Mouse (Mus musculus): Measurements from ENCODE around the gene Ank2.

The Ank2 gene

DNA sequence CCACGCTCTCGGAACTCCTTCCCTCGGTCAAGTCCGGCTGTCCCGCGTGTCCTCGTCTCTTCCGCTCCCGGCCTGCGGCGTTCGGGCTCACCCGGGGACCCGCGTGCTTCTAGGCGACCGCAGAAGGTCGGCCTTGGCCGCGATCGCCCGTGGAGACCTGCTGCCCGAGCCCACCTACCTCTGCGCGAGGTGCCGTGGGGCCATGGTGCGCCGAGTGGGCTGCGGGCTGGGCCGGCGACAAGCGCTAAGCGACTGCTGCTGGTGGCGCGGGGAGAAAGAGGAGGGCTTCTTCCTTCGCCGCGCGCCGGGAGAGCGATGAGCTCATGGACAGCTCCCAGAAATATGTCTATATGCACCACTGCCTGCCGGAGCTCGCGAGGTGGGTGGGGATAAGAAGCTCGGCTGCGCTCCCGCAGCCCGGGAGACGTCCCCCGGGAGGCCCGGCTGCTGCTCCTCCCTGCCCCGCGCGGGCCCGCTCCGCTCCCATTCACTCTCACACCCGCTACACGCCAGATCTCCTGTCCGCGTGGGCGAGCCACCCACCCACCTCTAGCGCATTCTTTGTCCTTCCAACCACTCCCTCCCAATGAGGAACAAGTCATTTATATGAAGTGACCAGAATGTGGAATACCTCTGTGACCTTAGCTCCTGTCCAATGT is at the start of gene Ank2:
TSS of gene Ank2 (minus strand) at position 609 of the 659 bp plus-strand sequence.
- DNase-seq (ENCODE audit: low spot score in 2 of 2), result peak; percentile 28 to 50

DNA sequence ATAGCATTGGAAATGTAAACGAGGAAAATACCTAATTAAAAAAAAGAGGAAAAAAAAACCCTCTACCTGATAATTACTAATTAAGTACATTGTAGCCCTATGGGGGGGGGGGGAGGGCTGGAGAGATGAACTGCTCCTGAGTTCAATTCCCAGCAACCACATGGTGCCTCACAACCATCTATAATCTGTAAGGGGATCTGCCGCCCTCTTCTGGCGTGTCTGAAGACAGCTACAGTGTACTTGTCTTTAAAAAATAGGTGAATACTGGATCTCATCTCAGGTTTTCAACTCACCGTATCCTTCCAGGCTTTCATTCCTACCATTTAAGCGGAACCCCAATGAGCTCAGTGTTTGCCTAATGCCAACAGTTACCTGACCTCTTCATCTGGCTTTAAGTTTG is 48.7 kb upstream of the Ank2 start:
- peak in 1 of 2 experiments; percentile 21 for DNase-seq (ENCODE audit: low spot score in 2 of 2)

DNA sequence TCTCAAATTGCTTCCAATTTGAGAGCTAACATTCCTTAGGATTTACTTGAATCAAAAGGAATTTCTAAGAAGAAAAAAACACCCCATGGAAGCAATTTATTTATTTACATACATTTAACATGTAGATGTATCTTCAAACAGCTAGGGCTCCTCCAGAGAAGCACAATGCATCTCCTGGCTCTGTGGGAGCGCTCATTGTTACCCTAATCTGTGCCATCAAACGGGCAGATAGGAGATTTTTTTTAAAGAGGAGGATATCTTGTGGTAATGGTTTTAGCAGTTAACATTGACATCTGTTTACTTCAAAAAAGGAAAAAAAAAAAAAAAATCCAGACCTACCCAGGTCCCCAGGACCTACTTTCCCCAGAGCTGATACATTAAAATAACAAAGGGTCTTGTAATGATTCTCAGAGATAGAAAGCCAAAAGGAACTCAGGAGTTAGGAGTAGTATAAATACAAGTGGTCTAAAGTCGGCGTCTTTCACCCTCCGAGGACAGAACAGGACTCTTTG is 45.5 kb upstream of the Ank2 start:
- DNase-seq (ENCODE audit: low spot score in 2 of 2), result no peak

DNA sequence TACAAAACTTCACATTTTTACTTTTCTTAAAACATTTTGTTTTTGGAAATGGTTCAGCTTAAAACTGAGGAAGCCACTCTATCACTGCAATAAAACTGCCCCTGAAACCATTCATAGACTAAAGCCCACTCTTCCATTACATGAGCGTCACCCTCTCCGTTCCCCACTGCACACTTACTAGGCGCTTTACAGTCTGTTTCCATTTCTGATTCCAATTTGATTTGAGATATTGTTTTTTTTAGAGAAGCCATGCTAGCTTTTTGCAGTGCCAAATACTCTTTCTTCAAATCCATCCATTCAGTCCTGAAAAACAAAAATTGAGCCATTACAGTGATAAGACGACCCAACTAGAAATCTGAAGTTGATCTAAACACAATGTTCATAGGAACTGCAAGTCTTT is 44.8 kb upstream of the Ank2 start:
- DNase-seq (ENCODE audit: low spot score in 2 of 2), result no peak

DNA sequence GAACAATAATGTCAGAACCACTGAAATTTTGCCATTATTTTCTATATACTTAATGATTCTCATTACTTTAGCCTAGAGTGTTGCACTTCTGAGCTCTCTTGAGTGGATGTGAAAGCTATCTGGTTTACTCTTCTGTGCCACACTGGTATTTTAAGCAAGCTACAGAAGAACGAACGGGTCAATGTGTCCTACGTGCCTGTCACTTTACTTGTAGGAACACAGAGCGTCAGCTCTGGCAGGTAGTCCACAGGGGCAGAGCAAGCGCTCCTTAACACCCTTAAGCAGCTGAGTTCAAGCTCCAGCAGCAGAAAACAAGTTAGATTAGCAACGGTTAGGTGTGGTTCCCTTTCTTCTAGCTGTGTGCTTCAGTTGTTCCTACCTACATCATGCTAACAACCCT is 40.0 kb upstream of the Ank2 start:
- DNase-seq (ENCODE audit: low spot score in 2 of 2), result no peak

DNA sequence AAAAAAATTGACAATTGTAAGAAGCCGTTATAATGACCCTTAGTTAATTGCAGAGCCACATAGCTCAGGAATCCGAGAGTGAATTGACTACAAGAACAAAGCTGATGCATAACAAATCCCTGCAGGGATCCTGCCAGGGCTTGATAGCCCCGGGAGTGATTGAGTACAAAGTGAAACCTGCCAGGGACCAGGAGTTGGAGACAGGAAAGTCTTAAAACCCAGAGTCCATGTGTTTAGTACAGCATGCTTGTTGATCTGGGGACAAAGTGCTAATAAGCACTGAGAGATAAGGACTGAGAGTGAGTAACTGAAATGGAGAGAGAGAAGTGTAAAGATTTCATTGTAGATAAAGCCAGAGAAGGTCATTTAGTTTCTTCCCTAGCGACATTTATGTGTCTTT is 31.1 kb upstream of the Ank2 start:
- no peak for DNase-seq (ENCODE audit: low spot score in 2 of 2)

DNA sequence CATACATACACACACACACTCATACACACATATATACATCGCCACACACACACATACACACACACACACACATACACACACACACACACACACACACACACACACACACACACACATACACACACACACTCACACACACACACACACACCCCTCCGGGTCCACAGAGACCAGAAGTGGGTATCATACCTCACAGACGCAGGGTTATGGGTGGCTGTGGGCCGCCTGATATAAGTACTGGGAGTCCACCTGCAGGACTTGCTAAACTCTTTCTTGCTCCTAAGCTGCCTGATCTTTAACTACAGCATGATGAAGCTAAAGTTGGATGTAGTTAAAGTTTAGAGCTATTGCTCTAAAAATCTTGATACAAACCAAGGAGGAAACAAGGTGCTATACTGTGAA is 30.7 kb upstream of the Ank2 start:
- no peak for DNase-seq (ENCODE audit: low spot score in 2 of 2)

DNA sequence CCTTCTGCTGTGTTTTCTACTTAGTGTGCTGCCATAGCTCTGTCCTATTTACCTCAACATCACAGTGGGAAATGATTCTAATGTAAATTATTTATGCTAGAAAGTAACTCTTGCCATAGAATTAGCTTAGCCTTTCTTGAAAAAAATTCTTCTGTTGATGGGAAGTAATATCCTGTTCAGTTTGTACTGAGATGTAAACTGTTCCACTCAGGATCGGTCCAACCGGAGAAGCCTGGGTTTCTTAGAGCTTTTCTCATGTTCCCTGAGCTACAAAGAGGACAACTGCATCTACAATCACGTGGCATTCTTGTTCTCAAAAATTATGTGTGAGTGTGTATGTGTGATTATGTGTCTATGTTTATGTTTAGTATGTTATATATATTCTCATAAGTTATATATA is 30.1 kb upstream of the Ank2 start:
- no peak for DNase-seq (ENCODE audit: low spot score in 2 of 2)

DNA sequence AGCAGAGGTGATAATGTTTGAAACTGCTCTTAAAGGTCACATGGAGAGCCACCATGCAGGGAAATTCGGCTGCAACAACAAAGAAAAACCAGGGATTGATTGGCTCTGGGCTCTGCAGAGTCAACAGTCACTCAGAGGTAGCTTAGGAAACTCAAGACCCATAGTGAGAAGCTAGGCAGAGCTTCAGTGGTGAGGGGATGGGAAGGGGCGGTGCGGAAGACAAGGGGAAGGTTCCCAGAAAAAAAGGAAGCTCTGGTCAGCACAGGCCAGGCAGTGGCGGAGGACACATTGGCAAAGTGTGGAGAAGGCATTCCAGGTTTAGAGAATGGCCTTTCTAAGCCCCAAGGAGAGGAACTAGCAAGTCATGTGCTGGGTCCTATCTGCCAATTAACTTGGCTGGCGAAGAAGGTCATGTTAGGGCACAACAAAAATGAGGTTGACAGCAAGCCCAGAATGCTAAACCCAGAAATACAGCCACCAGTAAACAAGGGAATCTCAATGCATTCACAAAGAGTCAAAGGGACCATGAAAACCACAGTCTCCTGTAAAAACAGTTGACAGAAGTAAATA is 28.4 kb upstream of the Ank2 start:
- no peak for DNase-seq (ENCODE audit: low spot score in 2 of 2)

DNA sequence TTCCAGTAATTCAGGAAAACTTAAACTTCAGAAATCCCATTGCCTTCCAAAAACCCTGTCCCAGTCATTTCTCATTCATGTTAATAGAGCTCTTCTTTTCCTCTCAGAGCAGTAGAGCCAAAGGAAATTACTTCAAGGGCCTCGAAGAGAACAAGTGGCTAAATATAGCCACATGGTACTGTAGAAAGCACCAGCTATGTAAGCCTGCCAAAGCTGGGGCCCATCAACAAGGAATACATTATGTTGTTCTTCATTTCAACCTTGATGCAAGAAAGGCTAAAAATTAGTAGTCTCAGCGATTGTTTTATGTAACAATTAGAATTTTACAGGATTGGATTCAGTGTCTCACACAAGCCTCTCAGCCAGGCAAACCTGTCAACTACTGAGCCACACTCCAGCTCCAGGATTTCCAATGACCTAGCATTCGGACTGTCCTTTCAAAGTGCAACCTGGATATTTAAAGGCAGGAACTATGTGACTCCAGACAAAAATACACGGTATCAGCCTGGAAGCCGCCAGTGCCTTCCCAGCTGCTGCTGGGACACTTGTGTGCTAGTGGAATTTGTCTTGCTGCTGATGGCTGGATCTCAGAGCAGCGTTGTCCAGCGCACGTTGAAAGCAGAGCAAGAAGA is 26.2 kb upstream of the Ank2 start:
- DNase-seq (ENCODE audit: low spot score in 2 of 2), result no peak

DNA sequence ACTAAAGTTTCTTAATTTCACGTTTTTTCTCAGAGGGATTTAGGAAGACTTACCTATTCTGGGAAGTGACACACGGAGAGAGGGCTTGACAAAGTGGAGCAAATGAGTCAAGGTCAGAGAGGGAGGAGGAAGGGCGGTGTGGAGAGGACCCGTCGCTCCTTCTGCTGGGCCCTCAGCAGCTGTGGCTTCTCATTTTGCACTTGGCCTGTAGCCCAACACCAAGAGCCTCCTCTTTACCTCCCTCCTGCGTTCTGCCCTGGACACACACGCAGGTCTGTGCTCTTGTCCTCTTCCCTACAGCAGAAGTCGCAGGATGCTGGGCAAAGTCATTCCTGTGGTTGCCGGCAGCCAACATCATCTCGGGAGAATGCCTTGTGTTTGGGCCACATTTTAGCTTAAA is 22.0 kb upstream of the Ank2 start:
- no peak for DNase-seq (ENCODE audit: low spot score in 2 of 2)

DNA sequence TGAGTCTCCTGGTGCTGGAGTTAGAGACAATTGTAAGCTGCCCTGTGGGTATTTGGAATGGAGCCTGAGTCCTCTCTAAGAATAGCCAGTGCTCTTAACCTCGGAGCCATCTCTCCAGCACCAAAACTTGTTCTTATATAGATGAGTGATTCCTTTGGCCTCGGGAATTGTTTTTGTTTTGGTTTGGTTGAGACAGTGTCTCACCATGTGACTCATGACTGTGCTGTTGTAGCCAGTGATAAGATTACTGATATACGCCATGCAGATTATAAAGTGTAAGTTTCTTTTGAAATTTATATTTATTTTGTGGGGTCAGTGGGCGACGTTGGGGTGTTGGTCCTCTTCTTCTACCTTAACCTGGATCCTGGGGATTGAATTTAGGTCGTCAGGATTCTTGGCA is 21.1 kb upstream of the Ank2 start:
- no peak for DNase-seq (ENCODE audit: low spot score in 2 of 2)

DNA sequence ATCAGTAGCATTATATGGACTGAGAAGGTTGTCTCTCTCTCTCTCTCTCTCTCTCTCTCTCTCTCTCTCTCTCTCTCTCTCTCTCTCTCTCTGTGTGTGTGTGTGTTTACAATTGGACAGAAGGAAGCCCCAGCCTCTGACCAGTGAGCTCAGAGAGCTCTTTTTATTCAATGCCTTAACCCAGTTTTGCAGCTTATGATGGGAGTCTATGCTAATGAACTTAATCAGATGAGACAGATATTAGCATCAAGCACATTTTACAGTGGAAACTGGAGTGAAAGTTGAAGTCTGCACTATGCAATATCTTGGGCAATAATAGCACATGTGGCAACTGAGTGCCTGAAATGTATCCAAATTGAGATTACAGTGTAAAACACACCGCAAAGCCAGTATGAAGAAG is 16.1 kb upstream of the Ank2 start:
- no peak for DNase-seq (ENCODE audit: low spot score in 2 of 2)

DNA sequence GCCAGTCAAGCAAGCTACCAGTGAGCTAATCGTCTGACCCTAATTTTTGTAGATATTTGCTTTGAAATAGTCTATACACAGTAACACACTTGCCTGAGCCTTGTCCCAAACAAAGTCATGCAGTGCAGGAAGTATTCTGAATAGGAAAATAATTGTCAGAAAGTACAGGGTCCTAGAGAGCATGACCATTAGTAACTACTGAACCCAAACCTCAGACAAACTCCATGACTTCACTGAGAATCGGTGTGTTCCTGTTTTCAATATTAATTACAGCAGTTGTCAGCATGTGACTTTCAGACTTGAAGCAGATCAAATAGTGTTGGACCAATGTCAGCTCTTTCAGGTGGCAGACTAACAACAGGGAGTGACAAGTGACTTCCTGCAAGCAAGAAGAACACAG is 14.5 kb upstream of the Ank2 start:
- no peak for DNase-seq (ENCODE audit: low spot score in 2 of 2)

DNA sequence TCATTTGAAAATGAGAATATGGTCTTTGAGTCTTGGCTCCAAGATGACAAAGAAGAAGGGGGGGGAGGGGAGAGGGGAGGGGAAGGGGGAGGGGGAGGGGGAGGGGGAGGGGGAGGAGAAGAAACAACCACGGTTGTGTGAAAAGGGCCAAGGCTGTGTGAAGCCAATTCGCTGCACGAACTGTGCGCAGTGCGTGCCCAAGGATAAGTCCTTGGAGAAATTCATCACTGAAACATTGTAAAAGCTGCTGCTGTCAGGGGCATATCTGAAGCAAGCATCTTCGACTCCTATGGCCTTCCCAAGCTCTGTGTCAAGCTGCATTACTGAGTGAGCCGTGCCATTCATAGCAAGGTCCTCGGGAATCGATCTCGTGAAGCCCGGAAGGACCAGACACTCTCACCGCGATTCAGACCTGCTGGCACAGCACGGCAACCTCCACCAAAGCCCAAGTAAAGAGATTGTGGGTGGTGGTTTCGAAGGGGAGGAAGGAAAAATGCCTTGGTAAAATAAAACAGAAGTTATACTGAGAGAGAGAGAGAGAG is 13.7 kb upstream of the Ank2 start:
- no peak for DNase-seq (ENCODE audit: low spot score in 2 of 2)

DNA sequence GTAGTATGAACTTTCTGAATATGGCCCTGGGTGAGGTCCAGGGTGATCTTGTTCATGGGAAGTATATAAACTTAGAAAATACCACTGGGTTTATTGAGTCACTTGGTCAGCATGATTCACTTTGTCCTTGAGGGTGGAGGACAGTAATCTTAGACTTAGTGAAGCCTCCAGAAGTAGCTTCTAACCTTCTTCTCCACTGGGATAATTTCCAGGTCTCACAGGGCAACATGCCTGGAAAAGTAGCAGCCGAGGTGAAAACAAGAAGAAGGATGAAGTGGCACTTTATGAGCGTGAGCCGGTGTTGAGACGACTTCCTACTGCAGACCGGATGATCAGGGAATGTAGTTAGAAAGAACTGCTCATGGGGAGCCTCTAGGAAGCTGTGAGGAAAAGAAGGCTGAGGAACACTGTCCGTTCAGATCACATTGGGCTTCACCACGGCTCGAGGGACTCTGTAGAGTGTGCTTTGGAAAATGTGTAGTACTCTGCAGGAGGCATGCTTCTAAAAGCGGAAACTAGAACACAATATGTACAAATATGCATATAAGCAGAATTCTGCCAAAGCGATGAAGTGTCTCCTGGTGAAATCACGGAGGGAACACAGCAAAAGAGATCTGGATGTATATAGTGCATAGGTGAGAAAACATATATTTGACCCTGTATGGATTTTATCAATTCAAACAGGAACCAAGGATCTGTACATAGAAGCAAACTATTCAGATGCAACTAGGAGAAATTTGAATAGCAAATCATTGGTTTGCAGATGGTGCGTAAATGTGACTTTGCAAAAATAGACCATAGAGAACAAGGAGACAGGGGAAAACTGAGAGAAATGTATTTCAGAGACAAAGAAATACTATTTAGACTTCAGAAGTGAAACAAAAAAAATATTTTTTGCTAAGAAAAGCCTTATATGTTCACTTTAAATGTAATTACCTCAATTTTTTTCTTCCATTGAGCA is 12.9 kb upstream of the Ank2 start:
- no peak for DNase-seq (ENCODE audit: low spot score in 2 of 2)

DNA sequence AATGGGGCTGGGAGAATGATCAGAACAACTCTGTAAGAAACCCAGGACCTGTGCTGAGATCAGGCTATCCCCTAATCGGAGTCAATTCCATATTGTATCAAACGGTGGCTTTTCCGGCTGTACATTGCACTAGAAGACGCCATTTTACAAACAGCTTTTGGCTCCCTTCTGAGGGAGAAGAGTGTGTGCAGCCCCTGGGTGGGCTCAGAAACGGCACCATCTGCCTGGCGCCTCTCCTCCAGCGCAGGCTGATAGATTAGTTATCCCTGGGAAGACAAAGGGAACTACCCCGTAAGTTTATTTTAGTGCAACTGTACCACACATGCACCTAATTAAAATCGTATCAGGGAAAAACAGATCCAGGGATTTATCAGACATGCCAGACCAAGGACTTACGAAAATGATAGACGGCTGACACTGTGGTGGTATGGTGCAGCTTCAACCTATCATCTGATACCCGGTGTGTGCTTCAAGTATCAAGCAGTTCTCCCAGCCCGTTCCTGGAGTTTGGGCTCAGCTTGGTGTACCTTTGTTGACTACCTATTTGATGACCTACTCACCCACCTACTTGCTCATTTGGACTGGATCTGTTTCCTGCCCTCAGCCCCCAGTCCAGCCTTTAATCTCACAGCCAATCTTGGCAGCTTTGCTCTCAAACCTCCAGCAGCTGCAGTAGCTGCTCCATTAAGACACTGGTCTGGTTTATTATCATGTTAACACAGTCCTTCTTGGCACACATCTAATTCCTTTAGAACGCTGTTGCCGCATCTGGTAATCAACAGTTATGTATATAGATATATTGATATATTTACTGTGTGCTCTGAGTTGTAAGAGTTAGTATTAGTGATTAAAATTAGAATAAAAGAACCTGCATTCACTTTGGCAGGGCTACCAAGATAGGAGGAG is 9.0 kb upstream of the Ank2 start:
- DNase-seq (ENCODE audit: low spot score in 2 of 2), result no peak

DNA sequence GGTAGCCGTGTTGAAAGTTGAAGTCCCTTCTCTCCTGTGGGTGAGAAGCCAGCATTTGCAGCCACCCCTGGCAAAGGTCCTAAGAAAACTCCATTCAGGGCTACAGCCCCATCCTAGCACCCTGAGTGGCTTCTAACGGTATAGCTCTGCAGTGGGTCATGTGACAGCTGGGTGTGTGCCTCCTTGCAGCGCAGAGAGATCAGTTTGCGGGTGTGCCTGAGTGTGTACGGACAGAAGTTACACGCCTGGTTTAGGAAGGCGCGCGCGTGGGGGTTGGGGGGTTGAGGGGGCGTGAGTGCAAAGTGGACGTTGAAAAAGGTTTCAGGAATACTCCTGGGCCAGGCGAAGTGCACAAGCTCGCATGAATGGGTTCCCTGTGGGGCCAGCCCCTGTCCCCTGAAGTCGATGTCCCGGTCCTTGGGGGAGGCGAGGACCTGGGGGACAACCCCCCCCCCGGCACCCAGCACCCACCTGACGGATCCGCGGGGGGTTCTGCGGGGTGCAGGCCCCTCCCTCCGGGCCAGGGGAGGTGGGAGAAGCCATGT is 881 bp downstream of the Ank2 start:
- peak in 1 of 2 experiments; percentile 12 for DNase-seq (ENCODE audit: low spot score in 2 of 2)

DNA sequence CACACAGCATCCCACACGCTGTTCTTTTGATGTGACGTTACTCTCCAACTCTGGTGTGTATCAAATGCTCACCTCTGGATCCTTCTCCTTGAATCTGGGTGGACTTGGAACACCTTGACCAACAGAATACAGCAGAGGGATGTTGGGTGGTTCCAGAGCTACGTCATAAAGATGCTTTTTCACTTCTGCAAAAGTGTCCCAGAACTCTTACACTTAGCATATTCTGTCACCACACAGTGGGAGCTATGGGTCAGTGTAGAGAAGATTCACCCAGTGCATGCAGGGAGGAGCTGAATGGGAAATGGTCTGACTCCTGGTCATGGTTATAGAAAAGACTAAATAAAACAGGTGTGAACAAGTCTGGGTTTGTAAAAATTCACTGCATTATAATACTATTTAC is 6.5 kb downstream of the Ank2 start:
- no peak for DNase-seq (ENCODE audit: low spot score in 2 of 2)

DNA sequence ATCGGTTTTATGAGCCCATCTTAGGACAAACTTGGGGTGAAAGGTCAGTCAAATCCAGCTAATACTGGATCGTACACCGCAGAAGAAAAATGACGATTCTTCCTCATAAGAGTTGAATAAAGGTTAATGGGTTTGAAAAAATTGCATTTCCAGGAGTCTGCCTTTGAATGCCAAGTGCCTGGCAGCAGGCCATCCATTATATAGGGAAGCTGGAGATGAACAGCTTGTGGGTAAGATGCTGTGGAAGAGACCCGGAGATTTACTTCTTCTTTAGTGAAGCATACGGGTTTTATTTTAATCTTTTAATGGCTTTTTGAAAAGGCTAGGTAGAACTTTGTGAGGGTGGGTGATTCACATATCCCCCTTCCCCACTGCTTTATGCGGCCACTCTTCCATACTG is 11.8 kb downstream of the Ank2 start:
- no peak for DNase-seq (ENCODE audit: low spot score in 2 of 2)

DNA sequence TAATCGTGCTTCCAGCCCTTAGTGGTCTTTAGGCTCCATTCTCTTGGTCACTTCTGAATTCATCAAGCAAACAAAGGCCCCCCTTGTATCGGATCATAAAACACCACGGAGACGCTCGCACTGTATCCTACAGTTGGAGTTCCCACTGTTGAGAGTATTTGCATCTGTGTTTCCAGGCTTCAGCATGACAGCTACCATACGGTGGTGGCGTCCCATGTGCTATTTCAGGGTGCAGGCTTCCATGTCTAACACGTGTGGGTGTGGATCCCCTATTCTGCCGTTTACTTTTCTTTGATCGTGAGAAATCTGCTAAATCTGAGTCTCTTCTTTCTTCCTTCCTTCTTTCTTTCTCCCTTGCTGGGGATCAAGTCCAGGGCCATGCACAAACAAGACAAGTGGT is 14.0 kb downstream of the Ank2 start:
- DNase-seq (ENCODE audit: low spot score in 2 of 2), result no peak
